Mouse (Mus musculus): ENCODE measurements around the gene Dock1.

Dock1 gene

GRCm38 (mm10) chr7:134842751-134843150 lies 172.3 kb downstream of the Dock1 start:
- DNase-seq, result peak; percentile 11

- no peak for DNase-seq
These were observed 191.5 kb downstream of the Dock1 start for GRCm38 (mm10) chr7:134862000-134862399.

DNA sequence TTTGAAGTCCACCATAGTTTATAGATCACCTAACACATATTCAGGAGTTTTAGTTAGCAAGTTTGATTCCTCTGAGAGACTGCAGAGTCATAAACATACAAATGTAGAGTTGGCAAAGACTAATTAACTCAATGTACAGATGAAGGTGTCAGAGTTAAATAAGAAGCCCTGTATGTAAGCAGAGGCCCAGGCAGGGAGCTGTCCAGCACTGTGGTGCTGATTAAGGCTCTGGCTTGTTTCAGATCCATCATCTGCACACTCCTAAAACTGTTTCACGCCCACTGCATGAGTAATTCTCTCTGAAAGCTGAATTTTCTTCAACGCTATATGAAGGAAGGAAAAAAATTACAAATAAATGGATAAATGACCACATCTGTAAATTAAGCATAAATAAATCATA lies 193.7 kb downstream of the Dock1 start:
- DNase-seq, result peak; percentile 54

- DNase-seq, result no peak
These were observed 202.1 kb downstream of the Dock1 start for GRCm38 (mm10) chr7:134872511-134872910.

DNA sequence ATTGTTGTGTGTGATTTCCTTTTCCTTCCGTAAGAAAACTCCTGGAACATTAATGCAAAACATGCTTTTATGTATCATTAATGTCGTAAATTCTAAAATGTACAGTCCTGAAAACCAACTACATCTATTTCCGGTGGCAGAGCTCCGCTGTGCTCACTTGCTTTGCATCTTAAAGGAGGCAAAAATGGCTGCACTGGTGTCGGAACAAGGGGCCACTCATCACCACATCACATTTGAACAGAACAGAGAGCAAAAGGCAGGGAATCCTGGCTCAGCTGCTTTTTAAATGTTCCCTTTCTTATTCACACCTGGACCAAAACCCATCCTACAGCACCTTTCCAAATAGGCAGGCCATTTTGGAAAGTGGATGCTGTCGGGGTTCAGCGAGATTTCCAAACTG lies 202.5 kb downstream of the Dock1 start:
- DNase-seq, result no peak

DNA sequence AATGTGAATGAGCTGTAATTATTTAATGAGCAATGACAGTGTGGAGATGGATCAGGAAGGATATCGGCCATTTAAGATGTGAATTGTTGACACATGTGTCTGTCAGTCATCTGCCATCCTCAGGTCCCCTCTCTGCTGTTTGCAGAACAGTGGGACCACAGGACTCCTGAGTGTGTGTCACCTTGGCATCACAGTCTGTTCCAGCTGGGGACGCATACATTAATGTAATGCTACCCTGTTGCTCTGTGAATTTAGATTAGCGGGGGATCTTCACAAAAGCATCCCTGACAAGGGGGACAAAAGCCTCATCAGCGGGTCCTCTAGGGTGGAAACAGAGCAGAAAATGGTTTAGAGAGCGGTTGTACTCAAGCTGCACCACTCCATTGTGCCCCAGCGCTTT lies 208.5 kb downstream of the Dock1 start:
- DNase-seq, result no peak

DNA sequence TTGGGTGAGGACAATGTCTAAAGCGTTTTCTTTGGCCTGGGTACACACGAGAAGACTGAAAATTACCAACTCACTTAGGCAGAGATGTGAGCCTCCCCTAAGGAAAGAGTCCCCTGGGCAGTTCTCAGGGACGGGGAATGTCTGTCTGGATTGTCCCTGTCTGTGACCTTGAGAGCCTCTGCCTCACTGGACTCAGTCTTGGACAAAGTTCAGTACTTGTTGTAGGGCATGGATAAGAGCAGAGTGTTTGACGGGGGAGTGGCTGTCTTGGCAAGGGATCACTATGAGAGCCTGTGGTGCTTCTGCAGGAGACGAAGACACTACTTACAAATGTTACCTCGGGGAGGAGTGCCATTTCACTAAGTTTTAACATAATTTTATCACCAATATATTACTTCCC lies 210.0 kb downstream of the Dock1 start:
- no peak for DNase-seq

DNA sequence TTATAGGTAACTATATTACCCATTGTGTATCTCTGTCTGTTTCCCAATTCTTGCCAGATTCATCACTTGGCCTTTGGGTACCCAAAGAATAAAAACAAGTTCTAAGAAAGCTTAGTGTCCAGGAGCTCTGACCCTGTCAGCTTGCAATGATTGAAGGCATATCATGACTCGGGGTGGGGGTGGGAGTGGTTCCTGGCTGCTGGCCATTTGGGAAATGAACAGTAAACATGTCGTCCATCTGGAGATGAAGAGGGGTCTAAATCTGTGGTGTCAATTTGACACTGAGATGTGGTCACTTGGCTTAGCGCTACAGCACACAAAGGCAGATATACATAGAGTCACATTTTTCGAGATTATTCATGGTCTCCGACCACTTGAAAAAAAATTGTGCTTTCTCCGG lies 213.1 kb downstream of the Dock1 start:
- DNase-seq, result no peak

DNA sequence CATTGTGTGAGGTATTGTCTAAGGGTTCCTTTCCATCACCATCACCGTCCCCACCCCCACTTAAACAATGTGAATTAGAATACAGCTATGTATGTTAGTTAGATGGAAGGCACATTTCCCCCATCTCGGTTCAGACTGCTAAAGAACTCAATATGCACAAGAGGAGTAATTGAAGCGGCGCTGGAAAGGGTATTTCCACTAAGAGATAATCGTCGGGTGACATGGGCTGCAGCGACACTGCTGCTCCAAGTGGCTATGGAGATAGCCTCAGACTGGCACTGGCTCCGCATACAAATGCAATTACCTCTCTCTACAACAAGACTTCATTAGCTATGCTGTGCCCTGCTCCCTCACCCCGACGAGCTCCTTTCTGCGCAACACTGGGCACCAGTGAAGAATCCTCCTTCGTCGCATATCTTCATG lies 222.0 kb downstream of the Dock1 start:
- DNase-seq, result no peak

DNA sequence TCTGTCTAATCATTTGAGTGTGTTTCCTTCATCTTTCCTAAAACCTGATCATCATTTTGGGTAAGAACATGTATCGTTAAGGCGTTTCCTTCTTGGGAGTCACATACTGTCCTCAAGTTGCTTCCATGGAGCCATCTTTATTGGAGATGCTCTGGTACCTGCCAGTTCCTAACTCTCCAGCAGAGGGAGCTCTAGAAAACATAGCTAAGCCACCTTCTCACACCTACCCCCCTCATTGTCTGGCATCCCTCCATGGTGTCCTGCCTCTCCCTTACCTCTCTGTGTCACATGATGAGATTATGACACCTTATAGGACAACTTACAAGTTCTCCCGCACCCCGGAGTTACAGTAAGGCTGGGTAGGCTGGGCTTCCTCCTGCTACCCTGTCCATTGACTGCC lies 222.5 kb downstream of the Dock1 start:
- peak; percentile 18 for DNase-seq

DNA sequence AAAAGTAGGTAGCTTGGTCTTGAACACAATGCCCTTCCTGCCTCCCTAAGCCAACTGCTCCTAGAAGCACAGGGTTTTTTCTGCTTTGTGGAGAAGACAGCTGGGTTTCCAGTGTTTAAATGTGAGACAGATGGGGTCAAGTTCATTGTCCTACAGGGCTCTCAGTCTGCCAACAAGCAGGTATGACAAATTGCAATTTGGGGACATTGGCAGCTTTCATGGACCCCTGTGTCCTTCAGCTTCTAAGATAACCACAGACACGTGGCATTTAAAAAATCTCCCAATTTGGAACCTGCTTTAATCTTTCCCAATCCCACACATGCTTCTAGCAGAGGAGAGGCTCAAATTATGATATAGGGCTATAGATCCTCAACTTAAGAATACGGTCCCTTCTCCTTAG lies 224.2 kb downstream of the Dock1 start:
- DNase-seq, result no peak

DNA sequence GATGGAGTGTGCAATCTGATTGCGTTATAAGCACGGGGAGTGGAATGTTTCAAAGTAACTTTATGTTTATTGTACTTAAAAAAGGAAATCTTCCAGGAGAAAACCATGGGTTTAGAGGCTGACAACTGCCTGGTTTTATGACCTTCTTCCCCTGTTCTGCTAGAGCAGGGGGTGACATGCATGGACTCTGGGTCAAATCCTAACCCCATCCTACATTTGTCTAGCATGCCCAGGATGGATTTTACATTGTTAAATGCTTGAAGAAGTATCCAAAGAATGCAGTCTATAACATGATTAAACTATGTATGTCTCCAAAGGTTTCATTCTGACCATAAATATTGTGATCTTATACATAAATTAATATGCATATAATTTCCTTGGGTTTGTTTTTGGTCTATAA lies 229.0 kb downstream of the Dock1 start:
- no peak for DNase-seq

- DNase-seq, result no peak
These were observed 231.5 kb downstream of the Dock1 start for GRCm38 (mm10) chr7:134901992-134902391.

DNA sequence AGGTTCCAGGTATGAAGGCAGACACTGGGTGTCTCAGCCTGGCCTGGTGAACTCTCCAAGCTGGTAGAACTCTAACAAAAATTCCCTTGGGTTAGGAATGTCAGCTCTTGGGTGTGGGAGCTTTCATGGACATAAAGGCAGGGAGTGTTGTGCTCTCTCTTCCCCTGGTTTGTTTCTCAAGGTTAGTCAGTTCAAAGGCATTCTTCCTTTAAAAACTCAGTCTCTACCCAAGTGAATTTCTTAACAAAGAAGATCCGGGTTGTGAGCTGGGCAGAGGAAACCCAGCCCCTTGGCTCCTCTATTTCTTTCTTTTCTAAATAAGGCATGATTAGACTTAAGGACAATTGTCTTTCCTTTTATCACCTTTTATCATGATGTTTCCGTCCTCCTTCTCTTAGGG lies 261.4 kb downstream of the Dock1 start:
- DNase-seq, result no peak

GRCm38 (mm10) chr7:134937471-134937926 lies 267.0 kb downstream of the Dock1 start:
- DNase-seq, result peak; percentile 7

DNA sequence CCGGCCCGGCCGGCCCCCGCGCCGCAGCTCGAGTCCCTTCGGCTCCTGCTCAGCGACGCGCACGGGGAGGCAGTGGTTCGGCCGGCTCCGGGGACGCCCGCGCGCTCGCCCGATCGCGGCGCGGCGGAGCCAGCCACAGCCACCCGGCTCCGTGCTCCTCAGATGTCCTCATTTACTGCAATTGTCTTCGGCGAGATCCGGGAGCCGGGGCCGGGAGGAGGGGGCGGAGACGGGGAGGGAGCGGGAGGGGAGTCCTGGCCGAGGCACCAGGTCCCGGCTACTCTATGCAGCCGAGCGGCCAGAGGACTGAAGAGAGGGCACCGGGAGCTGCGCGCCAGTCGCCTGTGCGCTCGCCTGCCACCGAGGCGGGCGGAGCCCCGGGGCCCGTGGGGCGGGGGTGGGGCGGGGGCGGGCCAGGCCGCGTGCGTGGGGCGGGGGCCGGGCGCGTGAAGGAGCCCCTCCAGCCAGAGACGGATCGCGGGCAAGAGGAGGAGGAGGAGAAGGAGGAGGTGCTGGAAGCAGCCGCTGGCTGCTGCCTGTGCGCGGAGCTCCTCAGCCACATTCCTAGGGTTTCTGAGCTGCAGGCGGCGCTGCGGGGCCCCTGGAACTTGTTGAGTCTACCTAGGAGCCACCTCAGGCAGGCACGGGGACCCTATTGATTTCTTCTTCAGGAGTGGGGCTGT lies 267.6 kb downstream of the Dock1 start, which contains the start of gene Fam196a:
Fam196a (minus strand) TSS at position 504 of the 683 bp plus-strand sequence.
- peak; percentile 60 for DNase-seq

GRCm38 (mm10) chr7:134941891-134942290 lies 271.4 kb downstream of the Dock1 start:
- no peak for DNase-seq

DNA sequence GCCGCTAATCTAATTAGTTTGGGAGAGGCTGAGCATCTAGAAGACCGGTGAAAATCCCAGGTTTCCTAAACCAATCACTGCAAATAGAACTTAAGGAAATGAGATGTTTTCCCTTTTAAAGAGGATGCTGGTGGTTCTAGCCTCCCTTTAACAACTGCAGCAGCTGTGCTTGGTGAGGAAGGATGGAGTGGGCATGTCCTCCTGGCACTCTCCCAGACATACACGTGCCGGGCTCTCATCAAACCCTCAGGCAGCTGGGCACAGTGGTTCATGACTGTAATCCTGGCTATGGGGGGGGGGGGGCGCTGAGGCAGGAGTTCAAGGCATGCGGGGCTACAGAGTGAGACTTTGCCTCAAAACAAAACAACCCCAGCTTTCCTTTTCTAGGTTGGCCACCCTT lies 272.6 kb downstream of the Dock1 start:
- DNase-seq, result no peak

- no peak for DNase-seq
These were observed 273.2 kb downstream of the Dock1 start for GRCm38 (mm10) chr7:134943701-134944100.

DNA sequence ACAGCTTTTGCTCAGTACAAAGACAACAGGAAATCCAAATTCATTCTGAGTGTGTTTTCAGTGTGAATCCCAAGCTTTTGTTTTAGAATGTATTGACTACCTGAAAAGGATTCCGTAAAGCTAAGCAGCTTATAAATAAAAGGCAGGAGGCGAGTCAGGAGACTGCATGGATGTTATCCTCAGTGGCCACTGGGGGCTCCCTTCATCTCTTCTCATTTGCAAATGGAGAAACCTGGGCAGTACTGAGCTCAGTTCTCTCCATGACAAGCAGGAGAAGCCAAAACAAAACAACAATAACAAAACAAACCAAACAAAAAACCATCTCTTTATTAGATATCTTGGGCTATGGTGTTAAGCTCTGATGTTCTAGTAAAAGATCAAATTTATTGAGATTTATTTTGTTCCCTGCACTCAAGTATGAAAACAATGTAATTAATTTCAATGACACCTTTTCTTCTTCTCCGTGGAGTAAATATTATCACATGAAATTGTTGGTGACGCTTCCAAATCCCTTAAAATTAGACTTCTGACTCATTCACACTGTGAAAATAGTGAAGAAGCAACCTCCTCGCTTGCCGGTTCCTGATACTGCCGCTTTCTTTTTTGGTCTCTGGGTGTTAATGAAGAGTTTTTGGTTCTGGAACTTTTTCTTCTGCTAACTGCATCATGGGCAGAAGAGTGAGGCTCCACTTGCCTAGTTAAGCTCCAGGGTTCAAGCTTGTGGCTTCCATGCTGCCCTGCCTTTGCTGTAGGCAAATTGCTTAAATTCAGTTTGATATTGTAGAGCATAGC lies 275.7 kb downstream of the Dock1 start:
- DNase-seq, result no peak

DNA sequence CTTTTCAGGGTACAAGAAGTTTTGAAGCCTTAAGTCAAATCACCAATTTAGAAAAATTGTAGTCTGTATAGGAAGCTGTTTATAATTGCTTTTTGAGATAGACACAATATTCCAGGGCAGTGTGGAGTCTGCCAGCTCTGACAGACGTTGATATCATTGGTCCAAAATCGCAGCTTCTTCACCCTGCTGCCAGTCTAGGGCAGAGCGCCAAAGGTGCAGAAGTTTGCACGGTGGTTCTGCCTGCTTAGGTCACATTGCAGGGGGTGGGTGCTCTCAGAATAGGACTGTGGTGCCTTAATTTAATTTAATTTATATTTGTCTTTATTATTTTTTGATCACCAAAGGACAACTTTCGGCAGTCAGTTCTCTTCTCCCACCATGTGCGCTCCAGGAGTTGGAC lies 288.6 kb downstream of the Dock1 start:
- no peak for DNase-seq

- DNase-seq, result no peak
These were observed 290.4 kb downstream of the Dock1 start for GRCm38 (mm10) chr7:134960871-134961270.

DNA sequence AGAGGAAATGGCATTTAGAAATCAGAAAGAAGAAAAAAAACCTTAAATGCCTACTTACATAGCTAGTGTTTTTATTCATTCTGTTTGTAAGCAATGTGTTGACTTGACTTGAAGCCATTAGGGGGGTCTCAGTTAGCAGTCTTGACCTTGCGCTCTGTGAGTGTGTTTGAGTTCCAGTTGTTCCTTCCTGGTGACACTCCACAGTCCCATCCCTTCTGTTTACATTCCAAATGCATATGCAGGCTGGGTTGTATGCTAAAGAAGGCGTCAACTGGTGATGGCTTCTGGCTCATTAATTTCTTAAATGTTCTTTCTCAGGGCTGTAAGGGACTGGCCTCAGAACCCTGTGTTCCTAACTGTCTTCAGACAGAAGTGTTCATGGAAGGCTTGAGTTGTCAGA lies 291.2 kb downstream of the Dock1 start:
- DNase-seq, result no peak

DNA sequence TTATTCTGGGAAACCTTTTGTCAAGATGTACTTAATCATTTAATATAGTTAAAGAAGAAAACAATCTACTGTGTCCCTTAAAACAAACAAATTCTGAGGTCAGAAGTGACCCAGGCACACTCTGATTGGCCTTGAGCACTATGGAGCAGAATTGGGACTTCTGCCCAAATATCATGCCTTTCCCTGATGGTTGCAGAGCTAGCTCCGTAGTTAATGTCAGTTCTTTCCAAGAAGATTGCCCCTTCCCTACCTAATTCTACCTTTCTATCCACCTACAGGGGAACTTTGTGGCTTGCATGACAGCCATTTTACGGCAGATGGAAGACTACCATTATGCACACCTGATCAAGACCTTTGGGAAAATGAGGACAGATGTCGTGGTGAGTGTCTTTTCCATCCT lies 319.8 kb downstream of the Dock1 start:
- no peak for DNase-seq

Measured in lung, postnatal 10 days (tissue).